8 mouse cellular contexts compared by ENCODE assay signal in genomic region chr11:117809407-117810311, GRCm38 (mm10). TPM values are rescaled to one million over a fixed set of nuclear protein-coding genes. Genes with fewer than 3 reads are reported as not detected.
A peak's percentile ranks its signal among the peaks of the same experiment; 100 is the strongest.
DNase-seq lines count a peak whose midpoint lies in the region; ATAC-seq and TF ChIP-seq lines count a peak whose summit lies in the region.

Gene Gm20708 (plus strand): TSS chr11:117809668.
Gene Syngr2 (plus strand): TSS chr11:117809668.

- under 1% methylated on average over 75 of the region's 75 CpGs for WGBS in lung, adult 2 months
- WGBS in neural tube, embryonic 13.5 days: under 1% methylated on average over 75 of the region's 75 CpGs

- H3K36me3 ChIP-seq in neural tube, embryonic 13.5 days: no peaks in the 10 kb centered on the region

- peak within 1 kb of the TSS; percentile 71 for H3K9ac ChIP-seq in neural tube, embryonic 13.5 days

- H3K27me3 ChIP-seq in neural tube, embryonic 13.5 days: peaks cover 24% of the 10 kb centered on the region

- no peak for TF ChIP-seq CTCF in lung, adult 2 months (IDR thresholded peaks at IDR 0.05; ENCODE audit: insufficient read depth, low read length)

- H3K27ac ChIP-seq in neural tube, embryonic 13.5 days (replicated peaks): no peak within 1 kb of the TSS

- ATAC-seq in neural tube, embryonic 13.5 days (ENCODE audit: low read depth): peak; percentile 80

- H3K9me3 ChIP-seq in neural tube, embryonic 13.5 days: no peaks in the 10 kb centered on the region

- peak; percentile 52 for DNase-seq in right cerebral cortex, postnatal 14 days
- no peak for DNase-seq in right cerebral cortex, postnatal 36 days (ENCODE audit: low spot score in 2 of 2)
- peak; percentile 91 for DNase-seq in embryo, embryonic 11 days
- DNase-seq in heart, adult 8-10 months (ENCODE audit: low spot score): peak; percentile 68
- peak; percentile 86 for DNase-seq in kidney, adult 18-20 months
- peak; percentile 82 for DNase-seq in lung, adult 2 months
- peak; percentile 76 for DNase-seq in thymus, postnatal 25 days

- TF ChIP-seq POLR2A in lung, adult 2 months (IDR thresholded peaks at IDR 0.05; ENCODE audit: borderline replicate concordance, extremely low read depth, low read depth, low read length): peak; percentile 73; the same call in 1 of the 2 replicates

- peak within 1 kb of the TSS; percentile 93 for H3K4me3 ChIP-seq in lung, adult 2 months (replicated peaks; ENCODE audit: extremely low read depth, low read depth, low read length)
- H3K4me3 ChIP-seq in neural tube, embryonic 13.5 days: peak within 1 kb of the TSS; percentile 60

- H3K4me2 ChIP-seq in neural tube, embryonic 13.5 days: peak within 1 kb of the TSS; percentile 91

- peaks cover 9% of the 10 kb centered on the region for H3K4me1 ChIP-seq in lung, adult 2 months (ENCODE audit: control insufficient read depth, insufficient read depth, low read length)
- peaks cover 21% of the 10 kb centered on the region for H3K4me1 ChIP-seq in neural tube, embryonic 13.5 days (replicated peaks)

RNA-seq across cellular contexts. Expression of gene Gm20708, which starts in this region (rescaled TPM):
- total RNA-seq in heart, adult 8-10 months (2022): 1 to 10 TPM in 2 of 4 experiments, under 1 TPM in 1, not detected in 1; 0.63 to 1.3 (median 1.2) TPM
- polyA plus RNA-seq in lung, adult 2 months (2012; rRNA removed): 0.06 TPM in 1 of 2 replicates, not detected in the other
- 0.56 and 1.6 TPM in 2 replicates for polyA plus RNA-seq in neural tube, embryonic 13.5 days (2015; fragmentation: Nextera tagmentation; extraction: Ambion mirVana)

RNA-seq across cellular contexts. Expression of gene Syngr2, which starts in this region (rescaled TPM):
- 100 to 1,000 TPM; 123 to 137 (median 131) TPM for total RNA-seq in heart, adult 8-10 months (2022)
- 180 and 191 TPM in 2 replicates for polyA plus RNA-seq in lung, adult 2 months (2012; rRNA removed)
- polyA plus RNA-seq in neural tube, embryonic 13.5 days (2015; fragmentation: Nextera tagmentation; extraction: Ambion mirVana): 15.3 and 17.5 TPM in 2 replicates

Comparison
In these comparisons a context has a peak if more than half of its experiments do, and no peak if none do; other contexts are left out.
1. DNase-seq: peak in right cerebral cortex, postnatal 14 days (single experiment), embryo, embryonic 11 days (single experiment), heart, adult 8-10 months (single experiment), kidney, adult 18-20 months (single experiment), lung, adult 2 months (single experiment) and thymus, postnatal 25 days (single experiment); none in right cerebral cortex, postnatal 36 days (0 of 2).